Mouse (Mus musculus) brain, embryonic 14.5 days (tissue): ENCODE results near the gene Sh3rf3.

Experiments
- CTCF ChIP-seq: fragments of 200-500 bp; IDR thresholded peaks from 2 replicates; pipeline ENCODE4 v1.5.1; 2012; ENCODE audit warnings: inconsistent platforms, mild to moderate bottlenecking, moderate library complexity, borderline replicate concordance; ENCODE audit not compliant: insufficient read depth, insufficient read length; ENCODE audit errors: extremely low read depth
- POLR2A ChIP-seq: fragments of 200-500 bp; IDR thresholded peaks from 2 replicates; pipeline ENCODE4 v1.6.1; 2012; ENCODE audit warnings: mild to moderate bottlenecking, inconsistent platforms, borderline replicate concordance; ENCODE audit not compliant: poor library complexity, insufficient read depth, insufficient read length, severe bottlenecking; ENCODE audit errors: extremely low read depth

GRCm38 (mm10) chr10:58991611-58992010 is 178.5 kb downstream of the Sh3rf3 start:
- TF ChIP-seq POLR2A (no peak), CTCF (no peak)
